Mouse (Mus musculus): Measurements from ENCODE around the gene Hyal1.

GRCm38 (mm10) chr9:107612945-107613569 is 36.3 kb downstream of the Hyal1 start:
- TF ChIP-seq POLR2A (IDR thresholded peaks at IDR 0.05; ENCODE audit: extremely low read depth, insufficient read depth, low read length): no peak
- TF ChIP-seq CTCF (IDR thresholded peaks at IDR 0.05; ENCODE audit: low read depth, low read length): no peak

All from liver, adult 2 months (tissue).